Mouse (Mus musculus) cerebellum, adult 2 months (tissue): ENCODE measurements around the gene Ghr.

Source experiments
- CTCF ChIP-seq: fragments of 200-500 bp; IDR thresholded peaks from 2 replicates; pipeline ENCODE4 v1.5.1; 2011; ENCODE audit warnings: low read depth, mild to moderate bottlenecking, control low read depth, low read length, moderate library complexity, borderline replicate concordance; ENCODE audit not compliant: insufficient read depth
- POLR2A ChIP-seq: fragments of 200-500 bp; IDR thresholded peaks from 2 replicates; pipeline ENCODE4 v1.6.1; 2011; ENCODE audit warnings: low read length, control low read depth, borderline replicate concordance; ENCODE audit not compliant: insufficient read depth

- TF ChIP-seq CTCF (no peak), POLR2A (no peak)
These were observed 35.0 kb upstream of the Ghr start for GRCm38 (mm10) chr15:3618311-3618710.
